Mouse (Mus musculus) testis, adult 2 months (tissue): Measurements from ENCODE around the gene Hivep2.

Experiments used
- CTCF ChIP-seq: fragments of 200-500 bp; IDR thresholded peaks from 2 replicates; pipeline ENCODE4 v1.5.1; 2012; ENCODE audit warnings: low read depth, mild to moderate bottlenecking, inconsistent platforms, low read length, moderate library complexity; ENCODE audit not compliant: control insufficient read depth, insufficient read depth, insufficient replicate concordance
- POLR2A ChIP-seq: fragments of 200-500 bp; IDR thresholded peaks from 2 replicates; pipeline ENCODE4 v1.6.1; 2012; ENCODE audit warnings: low read depth, mild to moderate bottlenecking, inconsistent platforms, low read length, moderate library complexity; ENCODE audit not compliant: control insufficient read depth

DNA sequence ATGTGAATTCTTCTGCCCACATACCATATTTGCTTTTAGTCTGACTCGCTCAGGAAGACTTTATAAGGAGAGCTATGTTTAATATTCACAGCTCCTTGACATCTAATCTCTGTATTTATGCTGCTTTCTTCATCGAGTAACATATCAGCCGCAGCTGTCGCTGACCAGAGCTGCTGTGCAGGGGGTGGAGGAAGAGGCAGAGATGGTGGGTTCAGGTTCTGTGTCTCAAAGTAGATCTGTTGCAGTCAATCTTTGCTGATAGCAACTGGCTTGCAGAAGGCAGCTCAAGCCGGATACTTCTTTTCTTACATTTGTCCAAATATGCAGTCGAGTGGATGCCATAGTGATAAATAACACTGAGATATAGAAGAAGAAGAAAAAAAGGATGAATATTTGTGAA lies 70.6 kb downstream of the Hivep2 start:
- TF ChIP-seq CTCF, result no peak
- TF ChIP-seq POLR2A, result no peak
